19 mouse cellular contexts compared by ENCODE assay signal in the genomic region with DNA sequence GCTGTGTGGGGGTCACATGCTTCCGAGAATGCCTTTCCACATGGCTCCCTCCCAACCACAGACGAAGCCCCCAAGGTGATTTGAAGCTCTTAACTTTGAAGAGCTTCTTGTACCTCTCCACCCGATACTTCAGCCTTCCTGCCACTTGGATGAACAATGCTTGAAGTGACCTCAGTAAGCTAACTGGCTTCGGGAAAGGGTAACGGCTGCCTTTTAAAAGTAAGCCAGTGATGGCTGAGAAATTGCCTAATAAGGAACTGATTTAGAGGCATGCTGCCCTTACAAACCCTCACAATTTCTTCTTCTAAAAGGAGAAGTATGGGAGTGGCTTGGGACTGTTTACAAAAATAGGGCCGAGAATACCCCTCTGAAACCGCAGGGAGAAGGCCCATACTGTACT. TPM values are rescaled to one million over a fixed set of nuclear protein-coding genes. Genes with fewer than 3 reads are reported as not detected.
DNase-seq lines count a peak whose midpoint lies in the region; ATAC-seq and TF ChIP-seq lines count a peak whose summit lies in the region.
"Had no signal": no experiment of that assay in that cellular context is flagged by ENCODE, and none has a peak within 500 bp of the region (broad histone marks: within the 10 kb centered on the region; RNA-seq: fewer than 3 reads in every experiment).

No protein-coding gene starts in this region.

- no peak overlapping the region for H3K4me2 ChIP-seq in lung, postnatal 0 days (replicated peaks; ENCODE audit: low read depth, low read length)
- H3K4me2 ChIP-seq: embryonic facial prominence, embryonic 13.5 days; heart, embryonic 15.5 days; hindbrain, embryonic 12.5 days; intestine, embryonic 15.5 days; limb, embryonic 15.5 days had no signal

- no peak overlapping the region for H3K4me3 ChIP-seq in bone marrow macrophage, adult 2 months (ENCODE audit: insufficient read depth, low read length)
- no peak overlapping the region for H3K4me3 ChIP-seq in lung, postnatal 0 days (ENCODE audit: low read depth, low read length)
- H3K4me3 ChIP-seq: embryonic facial prominence, embryonic 13.5 days; forebrain, embryonic 10.5 days; heart, embryonic 15.5 days; hindbrain, embryonic 12.5 days; intestine, embryonic 15.5 days; limb, embryonic 15.5 days had no signal

- 56% methylated on average over 7 of the region's 7 CpGs for WGBS in lung, postnatal 0 days

- DNase-seq in lung, postnatal 0 days (ENCODE audit: low spot score) = peak; percentile 86
- no peak for DNase-seq in layer of hippocampus, adult 8-10 months (ENCODE audit: low spot score in 2 of 2)
- DNase-seq in c-Kit-positive CD71-positive TER-119-positive erythroid progenitor cells, embryonic 14.5 days (ENCODE audit: low spot score) = no peak
- no peak for DNase-seq in cerebellum, adult 9-11 months
- DNase-seq: adrenal gland, postnatal 14 days; cerebellum, postnatal 36 days; gastrocnemius, postnatal 36 days; layer of hippocampus, adult 9-11 months; retina, postnatal 1 day had no signal

- peak; percentile 85 for TF ChIP-seq EP300 in lung, postnatal 0 days (IDR thresholded peaks at IDR 0.05)

- H3K27me3 ChIP-seq in lung, postnatal 0 days (replicated peaks; ENCODE audit: insufficient read depth, low read length) = no peaks in the 10 kb centered on the region
- H3K27me3 ChIP-seq: embryonic facial prominence, embryonic 13.5 days; heart, embryonic 15.5 days; hindbrain, embryonic 12.5 days; intestine, embryonic 15.5 days; limb, embryonic 15.5 days had no signal

- H3K4me1 ChIP-seq in bone marrow macrophage, adult 2 months (ENCODE audit: control insufficient read depth, insufficient read depth, low read length) = peaks cover 36% of the 10 kb centered on the region
- peaks cover 4% of the 10 kb centered on the region; the same call in 1 of the 2 replicates for H3K4me1 ChIP-seq in lung, postnatal 0 days (ENCODE audit: insufficient read depth, low read depth, low read length)
- H3K4me1 ChIP-seq: embryonic facial prominence, embryonic 13.5 days; forebrain, embryonic 10.5 days; heart, embryonic 15.5 days; hindbrain, embryonic 12.5 days; intestine, embryonic 15.5 days; limb, embryonic 15.5 days had no signal

- H3K27ac ChIP-seq in bone marrow macrophage, adult 2 months (ENCODE audit: insufficient read depth, low read depth, low read length) = peak overlapping the region; percentile 88
- H3K27ac ChIP-seq in lung, postnatal 0 days (ENCODE audit: low read length) = no peak overlapping the region
- H3K27ac ChIP-seq: embryonic facial prominence, embryonic 13.5 days; forebrain, embryonic 10.5 days; heart, embryonic 15.5 days; hindbrain, embryonic 12.5 days; intestine, embryonic 15.5 days; kidney, postnatal 0 days; limb, embryonic 15.5 days had no signal

- H3K36me3 ChIP-seq in lung, postnatal 0 days (ENCODE audit: insufficient read depth, low read length) = no peaks in the 10 kb centered on the region
- H3K36me3 ChIP-seq: embryonic facial prominence, embryonic 13.5 days; forebrain, embryonic 10.5 days; heart, embryonic 15.5 days; hindbrain, embryonic 12.5 days; intestine, embryonic 15.5 days; limb, embryonic 15.5 days had no signal

- no peaks in the 10 kb centered on the region for H3K9me3 ChIP-seq in lung, postnatal 0 days (ENCODE audit: low read length)
- H3K9me3 ChIP-seq: embryonic facial prominence, embryonic 13.5 days; forebrain, embryonic 10.5 days; heart, embryonic 15.5 days; hindbrain, embryonic 12.5 days; intestine, embryonic 15.5 days; limb, embryonic 15.5 days had no signal

- no peak for TF ChIP-seq CTCF in bone marrow macrophage, adult 2 months (IDR thresholded peaks at IDR 0.05; ENCODE audit: low read depth, low read length)
- TF ChIP-seq CTCF in lung, postnatal 0 days (IDR thresholded peaks at IDR 0.05) = no peak

- TF ChIP-seq POLR2A in bone marrow macrophage, adult 2 months (IDR thresholded peaks at IDR 0.05; ENCODE audit: borderline replicate concordance, low read depth, low read length) = no peak

- no peak overlapping the region for H3K9ac ChIP-seq in lung, postnatal 0 days (replicated peaks; ENCODE audit: low read depth)
- H3K9ac ChIP-seq: embryonic facial prominence, embryonic 13.5 days; heart, embryonic 15.5 days; hindbrain, embryonic 12.5 days; intestine, embryonic 15.5 days; limb, embryonic 15.5 days had no signal

- ATAC-seq in common myeloid progenitor, adult 5-6 weeks (replicated peaks; ENCODE audit: low read depth, poor library complexity, severe bottlenecking) = peak; percentile 88
- ATAC-seq in lung, postnatal 0 days = peak; percentile 83
- peak; percentile 81 for ATAC-seq in monocyte, adult 5-6 weeks (replicated peaks; ENCODE audit: insufficient number of reproducible peaks, low FRiP score, low TSS enrichment, poor library complexity, severe bottlenecking)
- ATAC-seq: intestine, embryonic 15.5 days had no signal

RNA-seq across cellular contexts. Expression of a gene that starts 55.4 kb away (rescaled TPM):
- polyA plus RNA-seq in bone marrow macrophage, adult 2 months (2012; ENCODE audit: insufficient read depth, insufficient read length, missing spikeins) = not detected in 2 replicates
- 1.5 and 8.6 TPM in 2 replicates for total RNA-seq in common myeloid progenitor, adult 5-6 weeks (2017)
- polyA plus RNA-seq in lung, postnatal 0 days (2015; fragmentation: Nextera tagmentation; extraction: Ambion mirVana) = 0.21 and 0.33 TPM in 2 replicates
- total RNA-seq in monocyte, adult 5-6 weeks (2017) = 0.53 to 3.2 TPM in 2 of 3 replicates, not detected in the other
- 1 to 10 TPM in 1 of 4 experiments, under 1 TPM in 3; 0.31 to 1.5 (median 0.56) TPM for total RNA-seq in layer of hippocampus, adult 8-10 months (2022)
- total RNA-seq: gastrocnemius, postnatal 36 days had no signal
- polyA plus RNA-seq: heart, embryonic 15.5 days; intestine, embryonic 15.5 days; kidney, postnatal 0 days had no signal
